Mouse (Mus musculus) right cerebral cortex, postnatal 14 days (tissue): ENCODE data around the gene Bud23.
A peak's percentile ranks its signal among the peaks of the same experiment; 100 is the strongest.
"Not testable (repeated sequence)": the region's sequence is repeated elsewhere in the genome, so short reads cannot be mapped to it uniquely, and the experiment has no call there.

Experiments used
- DNase-seq: peaks from one replicate; pipeline ENCODE4 v3.0.0; 2022

Gene Bud23

DNA sequence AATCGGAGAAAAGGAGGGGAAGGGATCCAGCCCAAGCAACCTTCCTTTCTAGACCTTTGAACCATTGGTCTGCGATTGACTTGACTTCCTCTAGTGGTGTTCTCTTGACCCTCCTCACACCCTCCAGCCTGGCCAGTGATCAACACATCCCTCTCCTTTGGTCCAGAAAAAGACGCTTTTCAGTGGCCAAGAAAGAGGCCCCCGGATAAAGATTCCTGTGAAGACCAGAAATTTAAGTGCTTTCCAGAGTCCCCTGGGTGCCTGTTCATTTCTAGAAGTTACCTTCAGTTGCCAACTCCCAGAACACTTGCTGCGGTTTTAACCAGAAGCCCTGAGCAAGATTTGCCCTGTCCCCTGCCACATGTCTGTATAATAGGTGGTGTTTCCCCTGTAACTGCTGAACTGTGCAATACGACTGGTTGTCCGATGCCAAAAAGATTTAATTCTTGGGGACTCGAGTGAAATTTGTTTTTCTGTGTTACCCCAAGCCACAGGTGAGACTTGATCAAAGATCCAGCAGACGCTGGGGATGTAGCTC is at the start of gene Bud23:
Bud23 (minus strand) TSS at position 51 of the 538 bp plus-strand sequence.
- not testable (repeated sequence) for DNase-seq

DNA sequence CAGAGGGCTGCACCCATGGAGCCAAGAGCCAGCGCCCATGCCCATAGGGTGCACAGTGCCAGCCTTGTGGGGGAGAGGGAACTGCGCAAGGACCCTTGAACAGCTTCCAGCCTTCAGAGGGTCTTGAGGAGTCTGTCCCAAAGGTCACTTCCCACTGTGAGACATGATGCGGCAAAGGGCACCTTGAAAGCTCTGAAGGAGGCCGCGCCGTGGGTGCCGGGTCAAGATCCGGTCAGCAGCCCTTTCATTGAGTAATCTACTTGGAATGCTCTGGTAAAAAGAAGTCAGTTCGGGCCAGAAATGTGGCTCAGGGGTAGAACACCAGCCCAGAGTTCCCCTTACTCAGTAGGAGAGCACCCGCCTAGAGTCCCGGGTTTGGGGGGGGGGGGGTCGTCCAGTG is 49.0 kb upstream of the Bud23 start:
- DNase-seq = no peak

DNA sequence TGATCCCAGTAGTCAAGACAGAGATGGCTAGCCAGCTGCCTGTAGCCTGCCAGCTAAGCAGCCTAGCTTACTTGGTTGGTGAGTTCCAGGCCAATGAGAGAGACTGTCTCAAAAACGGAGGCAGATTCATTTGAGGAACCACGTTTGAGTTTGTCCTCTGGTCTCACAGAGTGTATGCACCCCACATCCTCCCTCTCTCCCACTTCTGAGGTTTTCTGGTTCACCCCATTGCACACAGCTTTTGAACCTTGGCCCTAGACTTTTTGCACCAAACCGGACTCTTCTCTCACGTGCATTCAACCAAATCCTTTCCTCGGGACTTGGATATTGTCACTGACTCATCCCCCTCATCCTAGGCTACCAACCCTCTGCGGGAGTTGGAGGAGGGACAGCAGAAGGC is 45.2 kb upstream of the Bud23 start:
- DNase-seq = no peak

- DNase-seq = no peak
These were observed 44.7 kb upstream of the Bud23 start for GRCm38 (mm10) chr5:135109426-135109825.

DNA sequence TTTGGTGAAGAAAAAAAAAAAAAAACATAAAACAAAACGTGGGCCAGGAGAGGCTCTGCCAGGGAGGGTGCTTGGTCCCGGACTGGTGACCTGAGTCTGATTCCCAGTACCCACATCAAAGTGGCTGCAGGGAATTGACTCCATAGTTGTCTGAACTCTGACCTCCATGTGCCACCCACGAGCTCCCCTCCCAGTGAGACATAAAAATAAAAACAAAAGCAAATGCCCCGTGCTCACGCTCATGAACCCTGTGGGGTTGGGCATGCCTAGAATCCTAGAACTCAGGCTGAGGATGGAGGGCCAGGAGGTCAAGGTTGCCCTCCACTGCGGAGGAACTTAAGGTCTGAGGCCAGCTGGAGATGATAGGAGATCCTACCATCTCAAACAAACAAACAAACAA is 44.3 kb upstream of the Bud23 start:
- DNase-seq = no peak

GRCm38 (mm10) chr5:135107521-135108501 is 43.1 kb upstream of the Bud23 start:
- peak; percentile 45 for DNase-seq

DNA sequence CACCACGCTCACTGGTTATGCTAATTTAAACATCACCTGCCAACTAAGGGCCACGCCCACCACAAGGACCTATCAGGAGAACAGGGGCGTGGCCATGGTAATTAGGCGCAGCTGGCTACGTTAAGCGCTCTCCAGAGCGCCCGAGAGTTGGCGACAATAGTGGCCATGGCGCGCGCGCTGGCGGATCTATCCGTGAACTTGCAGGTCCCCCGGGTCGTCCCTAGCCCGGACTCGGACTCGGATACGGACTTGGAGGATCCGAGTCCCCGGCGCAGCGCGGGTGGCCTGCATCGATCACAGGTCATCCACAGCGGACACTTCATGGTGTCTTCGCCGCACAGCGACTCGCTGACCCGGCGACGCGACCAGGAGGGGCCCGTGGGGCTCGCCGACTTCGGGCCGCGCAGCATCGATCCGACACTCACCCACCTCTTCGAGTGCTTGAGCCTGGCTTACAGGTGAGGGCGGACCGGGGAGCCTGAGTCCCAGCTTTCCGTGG is 42.0 kb upstream of the Bud23 start:
- peak; percentile 62 for DNase-seq

DNA sequence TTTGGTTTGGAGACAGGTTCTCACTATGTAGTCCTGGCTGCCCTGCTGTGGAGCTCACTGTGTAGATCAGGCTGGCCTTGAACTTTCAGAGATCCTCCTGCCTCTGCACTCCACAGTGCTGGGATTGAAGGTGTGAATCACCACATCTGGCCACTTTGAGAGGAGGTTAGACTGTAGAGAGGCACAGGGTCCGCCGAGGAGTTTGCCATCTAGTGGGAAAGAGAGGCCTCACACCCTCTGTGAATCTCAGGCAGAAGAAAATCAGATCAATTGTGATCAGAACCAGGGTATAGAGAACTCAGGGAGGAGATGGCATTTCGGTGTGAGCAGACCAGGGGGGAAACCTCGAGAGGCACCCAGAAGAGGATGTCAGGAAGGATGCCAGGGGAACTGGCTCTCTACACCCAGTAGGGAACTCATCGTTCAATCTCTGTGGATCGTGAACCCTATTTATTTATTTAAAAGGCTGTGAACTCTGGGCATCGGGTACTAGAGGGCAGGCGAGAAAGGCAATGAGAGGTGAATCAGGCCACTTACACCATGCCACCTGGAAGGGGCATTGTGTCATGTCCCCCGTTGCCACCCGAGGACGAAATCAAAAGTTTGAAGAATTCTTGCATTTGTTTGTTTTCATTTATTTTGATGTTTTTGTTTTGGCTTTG is 39.4 kb upstream of the Bud23 start:
- peak; percentile 23 for DNase-seq

GRCm38 (mm10) chr5:135100981-135101380 is 36.2 kb upstream of the Bud23 start:
- no peak for DNase-seq

DNA sequence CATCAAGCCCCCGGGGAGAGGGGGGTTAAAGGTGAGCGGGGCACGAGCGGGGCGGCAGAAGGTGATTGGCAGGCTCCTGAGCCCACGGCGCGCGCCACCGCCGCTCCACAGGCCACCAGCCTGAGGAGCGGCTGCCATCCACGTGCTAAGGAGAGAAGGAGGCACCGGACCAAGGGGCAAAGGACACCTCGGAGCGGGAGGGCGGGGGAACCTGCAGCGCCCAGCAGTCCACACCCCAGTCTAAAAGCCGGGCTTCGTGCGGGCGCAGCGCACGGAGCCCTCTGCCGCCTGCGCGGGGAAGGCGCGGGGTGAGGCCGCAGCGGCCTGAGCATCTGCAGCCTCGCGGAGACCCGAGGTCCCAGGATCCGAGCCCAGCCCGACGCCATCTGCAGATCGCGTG is 24.9 kb upstream of the Bud23 start, which contains the start of gene Mlxipl:
Mlxipl (plus strand) TSS at position 238 of the 400 bp plus-strand sequence.
- DNase-seq = no peak

- no peak for DNase-seq
These were observed 22.1 kb upstream of the Bud23 start for GRCm38 (mm10) chr5:135086871-135087270.

GRCm38 (mm10) chr5:135080539-135080938 is 15.8 kb upstream of the Bud23 start:
- DNase-seq = no peak

DNA sequence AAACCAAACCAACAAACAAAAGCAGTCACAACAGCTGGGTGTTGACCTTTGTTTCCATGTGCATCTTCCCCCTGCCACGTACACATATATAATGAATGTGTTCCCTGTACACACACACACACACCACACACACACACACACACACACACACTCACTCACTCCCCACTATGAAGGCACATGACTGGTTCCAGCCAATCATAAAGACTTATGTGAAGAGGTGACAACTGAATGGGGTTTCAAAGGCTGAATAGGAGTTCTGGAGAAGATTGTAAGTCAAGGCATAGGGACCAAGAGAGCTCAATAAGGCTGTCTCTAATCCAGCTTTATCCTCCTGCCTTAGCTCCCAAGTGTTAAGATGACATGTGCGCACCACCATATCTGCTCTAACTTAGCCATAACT is 14.8 kb upstream of the Bud23 start:
- DNase-seq = no peak

- no peak for DNase-seq
These were observed 13.7 kb upstream of the Bud23 start for GRCm38 (mm10) chr5:135078482-135078810.

DNA sequence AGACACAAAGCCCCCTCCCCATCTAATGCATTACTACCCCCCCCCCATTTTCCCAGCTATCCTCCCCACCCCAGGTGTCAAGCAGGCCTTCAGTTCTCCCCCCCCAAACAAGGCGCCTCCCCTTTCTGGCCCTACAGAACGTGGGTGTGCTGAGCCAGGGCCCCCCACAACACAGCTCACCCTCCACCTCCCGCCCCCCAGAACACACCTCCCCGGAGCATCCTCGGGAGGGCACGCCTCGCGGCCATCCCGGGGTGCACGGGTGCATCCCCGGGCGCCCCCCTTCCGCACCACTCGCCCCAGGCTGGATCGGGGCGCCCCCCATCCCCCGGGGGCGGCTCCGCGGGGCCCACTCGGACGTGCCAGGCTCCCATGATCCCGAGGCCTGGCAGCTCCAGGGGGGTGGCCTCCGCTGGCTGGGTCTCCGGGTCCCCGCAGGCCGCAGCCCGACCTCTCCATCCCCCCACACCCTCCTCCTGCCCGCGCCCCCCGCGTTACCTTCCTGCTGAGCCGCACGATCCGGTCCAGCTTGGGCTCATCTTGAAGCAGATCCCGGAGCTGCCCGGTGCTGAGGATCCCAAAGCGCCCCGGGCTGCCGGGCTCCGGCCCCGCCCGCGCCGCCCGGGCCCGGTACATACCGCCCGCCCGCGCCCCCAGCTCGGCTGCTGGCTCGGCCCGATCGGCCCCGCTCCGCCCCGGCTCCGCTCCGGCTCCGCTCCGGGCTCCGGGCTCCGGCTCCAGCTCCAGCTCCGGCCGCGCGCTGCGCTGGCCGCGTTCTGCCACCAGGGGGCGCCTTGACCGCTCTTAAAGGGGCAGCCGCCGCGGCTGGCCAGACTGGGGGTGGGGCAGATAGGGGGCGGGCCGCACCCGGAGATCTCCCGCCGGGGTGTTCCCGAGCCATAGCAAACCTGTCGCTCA is 13.1 kb upstream of the Bud23 start, which contains the start of gene Vps37d:
Vps37d (minus strand) TSS at position 703 of the 918 bp plus-strand sequence.
- DNase-seq = peak; percentile 97

GRCm38 (mm10) chr5:135076931-135077505 is 12.3 kb upstream of the Bud23 start:
- DNase-seq = peak; percentile 47

DNA sequence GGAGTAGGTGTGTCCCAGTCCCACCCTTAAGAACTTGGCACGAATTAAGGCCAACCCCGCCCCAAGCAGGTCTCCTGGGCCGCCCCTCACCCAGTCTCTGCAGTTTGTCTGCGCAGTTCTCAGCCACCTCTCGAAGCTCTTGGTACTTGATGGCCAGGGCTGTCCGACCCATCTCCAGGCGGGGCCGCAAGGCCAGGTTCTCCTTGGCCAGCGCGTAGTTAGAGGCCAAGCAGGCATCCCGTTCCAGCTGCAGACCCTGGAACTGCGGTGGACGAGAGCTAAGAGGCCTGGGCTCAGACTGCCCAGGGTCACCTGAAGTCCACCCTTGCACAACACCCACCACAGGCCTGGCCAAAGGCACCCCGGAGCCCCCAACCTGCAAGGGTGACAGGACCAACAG is 11.6 kb upstream of the Bud23 start:
- DNase-seq = no peak

GRCm38 (mm10) chr5:135075655-135076054 is 10.9 kb upstream of the Bud23 start:
- no peak for DNase-seq

DNA sequence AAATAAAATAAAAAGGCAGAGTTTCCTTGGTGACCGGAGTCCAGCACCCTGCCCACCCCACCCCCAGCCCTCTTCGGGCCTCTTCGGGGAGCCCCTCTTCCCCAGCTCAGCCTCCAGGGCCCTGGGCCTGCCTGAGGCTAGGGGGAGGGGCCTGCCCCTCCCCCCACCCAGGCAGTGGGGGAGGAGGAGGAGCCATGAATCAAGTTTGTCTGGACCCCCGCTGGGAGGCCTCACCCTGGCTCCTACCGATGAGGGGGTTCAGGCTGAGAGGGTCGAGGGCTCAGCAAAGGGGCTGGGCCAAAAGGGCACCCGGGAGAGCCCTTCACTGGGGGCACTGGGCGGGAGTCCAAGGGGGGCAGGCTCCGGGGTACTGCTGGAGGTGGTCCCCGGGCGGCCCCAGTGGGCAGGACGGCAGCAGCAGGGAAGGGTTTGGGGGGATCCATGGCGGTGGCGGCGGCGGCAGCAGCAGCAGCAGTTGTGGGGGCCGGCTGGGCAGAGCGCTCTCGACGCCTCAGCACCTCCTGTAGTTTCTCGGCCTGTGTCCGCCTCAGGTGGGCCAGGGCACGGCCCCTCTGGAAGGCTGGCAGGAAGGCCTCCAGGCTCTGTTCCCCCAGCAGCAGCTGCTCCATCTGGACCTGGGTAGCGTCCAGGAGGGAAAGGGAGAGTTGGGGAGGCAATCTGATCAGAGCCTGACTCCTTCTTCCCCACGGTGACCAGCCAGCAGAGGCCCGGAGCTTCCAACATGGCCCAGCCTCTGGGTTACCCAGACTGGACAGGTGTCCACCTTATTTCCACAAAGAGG is 8.8 kb upstream of the Bud23 start:
- no peak for DNase-seq

DNA sequence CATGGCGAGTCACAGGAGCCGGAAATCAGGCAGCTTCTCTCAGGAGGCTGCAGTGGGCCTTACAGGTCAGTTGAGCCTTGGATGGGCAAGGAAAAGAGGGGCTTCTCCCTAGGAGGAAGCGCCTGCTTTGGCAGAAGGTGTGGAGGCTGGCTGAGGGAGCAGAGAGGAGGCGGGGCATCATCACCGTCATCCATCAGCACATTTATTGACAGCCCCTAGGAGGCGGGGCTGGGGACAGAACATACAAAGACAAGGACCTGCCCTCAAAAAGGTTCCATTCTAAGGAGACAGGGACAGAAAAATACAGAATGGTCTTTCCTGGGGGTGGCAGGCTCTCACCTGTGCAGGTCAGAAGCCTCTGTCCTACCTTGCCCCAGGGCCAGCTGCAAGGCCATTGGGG is 8.0 kb upstream of the Bud23 start:
- no peak for DNase-seq

- no peak for DNase-seq
These were observed 7.3 kb upstream of the Bud23 start for GRCm38 (mm10) chr5:135072061-135072460.
